Mouse (Mus musculus) gonadal fat pad, adult 2 months (tissue): Measurements from ENCODE around the gene Gm39566. TPM values are rescaled to one million over a fixed set of nuclear protein-coding genes. Genes with fewer than 3 reads are reported as not detected.

Experiments
- DNase-seq: peaks from one replicate; pipeline ENCODE4 v3.0.0-alpha.2; 2012; ENCODE audit warnings: low read depth
- polyA plus RNA-seq: library from polyadenylated mRNA; depleted of rRNA; stranded (reverse); fragments of >200 nt; gene quantifications from 2 replicates; pipeline ENCODE4 v1.2.3, GENCODE M21; 2012

The Gm39566 gene
- polyA plus RNA-seq, 1 experiment = 0.18 TPM

GRCm38 (mm10) chr11:69834001-69834549 lies 19.0 kb upstream of the Gm39566 start:
- no peak for DNase-seq

- DNase-seq = no peak
These were observed 18.5 kb upstream of the Gm39566 start for GRCm38 (mm10) chr11:69833554-69833953.

- DNase-seq = no peak
These were observed 13.7 kb upstream of the Gm39566 start for GRCm38 (mm10) chr11:69828832-69829231.

GRCm38 (mm10) chr11:69823456-69823855 lies 8.4 kb upstream of the Gm39566 start:
- DNase-seq = no peak

GRCm38 (mm10) chr11:69822080-69822479 lies 7.0 kb upstream of the Gm39566 start, which contains the start of gene Spem1:
Spem1 (minus strand) TSS chr11:69822180.
- DNase-seq = no peak

GRCm38 (mm10) chr11:69818871-69819270 lies 3.8 kb upstream of the Gm39566 start:
- no peak for DNase-seq

GRCm38 (mm10) chr11:69818365-69818764 lies 3.3 kb upstream of the Gm39566 start, which contains the start of gene Spem2:
Spem2 (minus strand) TSS chr11:69818465.
- no peak for DNase-seq

GRCm38 (mm10) chr11:69816520-69816919 lies 1.4 kb upstream of the Gm39566 start:
- no peak for DNase-seq

- DNase-seq = no peak
These were observed 4.8 kb downstream of the Gm39566 start for GRCm38 (mm10) chr11:69810280-69810679.

- DNase-seq = no peak
These were observed 7.5 kb downstream of the Gm39566 start for GRCm38 (mm10) chr11:69807641-69808040.

- no peak for DNase-seq
These were observed 8.7 kb downstream of the Gm39566 start for GRCm38 (mm10) chr11:69806378-69806777.

- DNase-seq = no peak
These were observed 9.9 kb downstream of the Gm39566 start, which contains the start of gene Tmem102 for GRCm38 (mm10) chr11:69804972-69805909. Tmem102 (minus strand) TSS chr11:69805624.

GRCm38 (mm10) chr11:69804652-69804940 lies 10.5 kb downstream of the Gm39566 start:
- no peak for DNase-seq

GRCm38 (mm10) chr11:69803786-69804651 lies 11.1 kb downstream of the Gm39566 start:
- DNase-seq = no peak

GRCm38 (mm10) chr11:69803328-69803727 lies 11.8 kb downstream of the Gm39566 start:
- no peak for DNase-seq

- DNase-seq = no peak
These were observed 12.4 kb downstream of the Gm39566 start for GRCm38 (mm10) chr11:69802648-69803105.

GRCm38 (mm10) chr11:69801379-69801977 lies 13.6 kb downstream of the Gm39566 start, which contains the start of gene Fgf11:
Fgf11 (minus strand) TSS chr11:69801857.
- no peak for DNase-seq

GRCm38 (mm10) chr11:69800392-69801197 lies 14.5 kb downstream of the Gm39566 start:
- DNase-seq = no peak

- no peak for DNase-seq
These were observed 15.0 kb downstream of the Gm39566 start for GRCm38 (mm10) chr11:69800138-69800391.

- DNase-seq = no peak
These were observed 15.5 kb downstream of the Gm39566 start for GRCm38 (mm10) chr11:69799394-69800137.
